Mouse (Mus musculus) gastrocnemius, adult 2 months (tissue): ENCODE data around the gene Rasl2-9. TPM values are rescaled to one million over a fixed set of nuclear protein-coding genes. Genes with fewer than 3 reads are reported as not detected.
"Not testable (repeated sequence)": the region's sequence is repeated elsewhere in the genome, so short reads cannot be mapped to it uniquely, and the experiment has no call there.

ENCODE experiments used
- DNase-seq: peaks from one replicate; pipeline ENCODE4 v3.0.0; 2022
- H3K27ac ChIP-seq: fragments of 200-600 bp; 2 replicates; pipeline ENCODE4 v1.8.1; 2022; ENCODE audit warnings: mild to moderate bottlenecking
- H3K4me3 ChIP-seq: fragments of 200-600 bp; 2 replicates; pipeline ENCODE4 v1.8.1; 2022; ENCODE audit warnings: mild to moderate bottlenecking, moderate library complexity
- CTCF ChIP-seq: fragments of 200-600 bp; IDR thresholded peaks from 2 replicates; pipeline ENCODE4 v1.8.1; 2022; ENCODE audit warnings: antibody characterized with exemption, mild to moderate bottlenecking, moderate library complexity
- intact Hi-C: fragments of 180-260 bp; cut with DNase I; formaldehyde crosslinking; loops from one replicate; pipeline ENCODE4 v1.15.1; 2025
- total RNA-seq, 2 experiments: library from RNA; stranded (reverse); gene quantifications; 2 replicates each; pipeline ENCODE4 v1.2.3; 2021

Rasl2-9 gene
- total RNA-seq, 2 experiments from 2014 or later: 1.4 to 2.9 TPM

- no peak for TF ChIP-seq CTCF
- intact Hi-C loops: no loop called here
- DNase-seq: no peak
- Histone ChIP-seq H3K27ac (peak overlapping the region; percentile 24; the same call in 1 of the 2 replicates), H3K4me3 (no peak overlapping the region)
These were observed 33.4 kb downstream of the Rasl2-9 start for GRCm38 (mm10) chr7:5092381-5092780.

- TF ChIP-seq CTCF: no peak
- DNase-seq: no peak
- intact Hi-C loops: no loop called here
- Histone ChIP-seq H3K4me3 (no peak overlapping the region), H3K27ac (no peak overlapping the region)
These were observed 34.6 kb downstream of the Rasl2-9 start for GRCm38 (mm10) chr7:5091008-5091728.

- no peak for DNase-seq
- no peak overlapping the region for H3K27ac ChIP-seq
- no peak overlapping the region for H3K4me3 ChIP-seq
- intact Hi-C loops: no loop called here
- TF ChIP-seq CTCF: no peak
These were observed 35.9 kb downstream of the Rasl2-9 start for GRCm38 (mm10) chr7:5089853-5090252.

- no peak overlapping the region for H3K27ac ChIP-seq
- no peak for DNase-seq
- intact Hi-C loops: no loop called here
- TF ChIP-seq CTCF: no peak
- no peak overlapping the region for H3K4me3 ChIP-seq
These were observed 37.9 kb downstream of the Rasl2-9 start for GRCm38 (mm10) chr7:5087886-5088285.

- no peak overlapping the region for H3K4me3 ChIP-seq
- no peak for DNase-seq
- TF ChIP-seq CTCF: no peak
- intact Hi-C loops: no loop called here
- no peak overlapping the region for H3K27ac ChIP-seq
These were observed 38.8 kb downstream of the Rasl2-9 start for GRCm38 (mm10) chr7:5086921-5087440.

- intact Hi-C loops: no loop called here
- Histone ChIP-seq H3K4me3 (no peak overlapping the region), H3K27ac (no peak overlapping the region)
- TF ChIP-seq CTCF: no peak
- no peak for DNase-seq
These were observed 40.2 kb downstream of the Rasl2-9 start for GRCm38 (mm10) chr7:5085512-5085911.

GRCm38 (mm10) chr7:5083325-5084105 lies 42.2 kb downstream of the Rasl2-9 start:
- peak overlapping the region; percentile 35; the same call in 1 of the 2 replicates for H3K27ac ChIP-seq
- intact Hi-C loops: no loop called here
- no peak overlapping the region for H3K4me3 ChIP-seq
- TF ChIP-seq CTCF: no peak
- no peak for DNase-seq

- DNase-seq: no peak
- Histone ChIP-seq H3K27ac (no peak overlapping the region; the same call in 1 of the 2 replicates), H3K4me3 (peak overlapping the region; percentile 13)
- intact Hi-C loops: loop anchor here (2.0 kb wide), 1 partner anchor 43 kb away; the partner anchor contains the start of gene Rasl2-9
- TF ChIP-seq CTCF: no peak
These were observed 43.8 kb downstream of the Rasl2-9 start for GRCm38 (mm10) chr7:5081939-5082338.

- DNase-seq: no peak
- TF ChIP-seq CTCF: no peak
- Histone ChIP-seq H3K4me3 (peak overlapping the region; percentile 100), H3K27ac (peak overlapping the region; percentile 97)
- intact Hi-C loops: loop anchor here (2.0 kb wide), 1 partner anchor 44 kb away; the partner anchor contains the start of gene Rasl2-9
These were observed 44.5 kb downstream of the Rasl2-9 start for GRCm38 (mm10) chr7:5081241-5081640.

- Histone ChIP-seq H3K27ac (peak overlapping the region; percentile 97), H3K4me3 (peak overlapping the region; percentile 100)
- no peak for DNase-seq
- no peak for TF ChIP-seq CTCF
- intact Hi-C loops: loop anchor here (1.0 to 2.0 kb wide), 2 partner anchors 19 to 44 kb away; partner anchors contain the start of genes Rasl2-9 and U2af2
These were observed 44.9 kb downstream of the Rasl2-9 start for GRCm38 (mm10) chr7:5080815-5081214.

- no peak for TF ChIP-seq CTCF
- Histone ChIP-seq H3K4me3 (peak within 1 kb of the TSS; percentile 100), H3K27ac (peak within 1 kb of the TSS; percentile 97)
- DNase-seq: peak; percentile 99
- intact Hi-C loops: loop anchor here (1.0 to 2.0 kb wide), 2 partner anchors 18 to 45 kb away; partner anchors contain the start of genes Rasl2-9 and U2af2
These were observed 45.6 kb downstream of the Rasl2-9 start, which contains the start of gene Epn1 for GRCm38 (mm10) chr7:5080010-5080751. Gene Epn1 (plus strand): TSS chr7:5080235.

- H3K4me3 ChIP-seq: peak overlapping the region; percentile 100
- intact Hi-C loops: loop anchor here (1.0 to 2.0 kb wide), 2 partner anchors 17 to 45 kb away; partner anchors contain the start of genes Rasl2-9 and U2af2
These were observed 46.3 kb downstream of the Rasl2-9 start for GRCm38 (mm10) chr7:5079365-5080009.

More at GRCm38 (mm10) chr7:5079365-5080009, 46.3 kb downstream of the Rasl2-9 start:
- not testable (repeated sequence) for DNase-seq
- H3K27ac ChIP-seq: peak overlapping the region; percentile 97
